Mouse (Mus musculus): Measurements from ENCODE around the gene Adgrb2. TPM values are rescaled to one million over a fixed set of nuclear protein-coding genes. Genes with fewer than 3 reads are reported as not detected.

Gene Adgrb2
- 10 to 100 TPM; 21.0 to 24.4 TPM for total RNA-seq (2021)
- long read RNA-seq, experiment 1, partial matches to known transcripts = 10 of 14 reads
- long read RNA-seq, experiment 1, other reads (novel, unspliced or antisense) = 3 of 14 reads
- long read RNA-seq, experiment 2, full-length matches to known transcripts = 1 of 6 reads
- long read RNA-seq, experiment 2, partial matches to known transcripts = 5 of 6 reads
- long read RNA-seq, experiment 2, other reads (novel, unspliced or antisense) = 0 of 6 reads

- DNase-seq = peak; percentile 56 to 68
Observed at GRCm38 (mm10) chr4:129984421-129985061, at the start of gene Adgrb2. TSS of gene Adgrb2 (plus strand) at chr4:129984870.

GRCm38 (mm10) chr4:129951359-129951821 is 33.3 kb upstream of the Adgrb2 start:
- DNase-seq = peak; percentile 29 to 64

- no peak for DNase-seq
Observed at GRCm38 (mm10) chr4:129952241-129952810, 32.3 kb upstream of the Adgrb2 start.

- DNase-seq = no peak
Observed at GRCm38 (mm10) chr4:129954527-129954926, 30.1 kb upstream of the Adgrb2 start.

GRCm38 (mm10) chr4:129960180-129960944 is 24.3 kb upstream of the Adgrb2 start:
- peak; percentile 85 to 86 for DNase-seq

GRCm38 (mm10) chr4:129965294-129965693 is 19.4 kb upstream of the Adgrb2 start:
- no peak for DNase-seq

GRCm38 (mm10) chr4:129966201-129966600 is 18.5 kb upstream of the Adgrb2 start:
- DNase-seq = no peak

GRCm38 (mm10) chr4:129967024-129968014 is 17.4 kb upstream of the Adgrb2 start:
- no peak for DNase-seq

GRCm38 (mm10) chr4:129970168-129970567 is 14.5 kb upstream of the Adgrb2 start:
- DNase-seq = no peak

- no peak for DNase-seq
Observed at GRCm38 (mm10) chr4:129970861-129971260, 13.8 kb upstream of the Adgrb2 start.

- DNase-seq = no peak
Observed at GRCm38 (mm10) chr4:129971989-129972388, 12.7 kb upstream of the Adgrb2 start.

- DNase-seq = no peak
Observed at GRCm38 (mm10) chr4:129974285-129974684, 10.4 kb upstream of the Adgrb2 start.

GRCm38 (mm10) chr4:129977256-129977655 is 7.4 kb upstream of the Adgrb2 start:
- peak; percentile 72 to 77 for DNase-seq

- DNase-seq = no peak
Observed at GRCm38 (mm10) chr4:129978227-129978626, 6.4 kb upstream of the Adgrb2 start.

- DNase-seq = no peak
Observed at GRCm38 (mm10) chr4:129978930-129979329, 5.7 kb upstream of the Adgrb2 start.

- DNase-seq = no peak
Observed at GRCm38 (mm10) chr4:129981657-129982056, 3.0 kb upstream of the Adgrb2 start.

GRCm38 (mm10) chr4:129983046-129983445 is 1.6 kb upstream of the Adgrb2 start:
- DNase-seq = no peak

GRCm38 (mm10) chr4:129983764-129984420 is 778 bp upstream of the Adgrb2 start:
- peak; percentile 87 to 91 for DNase-seq

- peak in 1 of 2 experiments; percentile 30 for DNase-seq
Observed at GRCm38 (mm10) chr4:129985161-129985670, 546 bp downstream of the Adgrb2 start.

- peak; percentile 80 to 89 for DNase-seq
Observed at GRCm38 (mm10) chr4:129985671-129986441, 1.2 kb downstream of the Adgrb2 start.
